Mouse (Mus musculus): ENCODE measurements around the gene Lrrc42.

Lrrc42 gene

GRCm38 (mm10) chr4:107247110-107247509 is 6.2 kb downstream of the Lrrc42 start:
- DNase-seq: no peak

GRCm38 (mm10) chr4:107246040-107246439 is 7.3 kb downstream of the Lrrc42 start:
- DNase-seq: no peak

GRCm38 (mm10) chr4:107245368-107245767 is 8.0 kb downstream of the Lrrc42 start:
- no peak for DNase-seq

GRCm38 (mm10) chr4:107243365-107244333 is 9.7 kb downstream of the Lrrc42 start:
- no peak for DNase-seq

GRCm38 (mm10) chr4:107240196-107240595 is 13.1 kb downstream of the Lrrc42 start:
- no peak for DNase-seq

GRCm38 (mm10) chr4:107238253-107238652 is 15.1 kb downstream of the Lrrc42 start:
- DNase-seq: no peak

- no peak for DNase-seq
These were observed 21.1 kb downstream of the Lrrc42 start for GRCm38 (mm10) chr4:107232219-107232618.

GRCm38 (mm10) chr4:107226313-107226712 is 27.0 kb downstream of the Lrrc42 start:
- no peak for DNase-seq

GRCm38 (mm10) chr4:107223225-107224204 is 29.8 kb downstream of the Lrrc42 start:
- DNase-seq: no peak

- no peak for DNase-seq
These were observed 31.8 kb downstream of the Lrrc42 start for GRCm38 (mm10) chr4:107221524-107221923.

- DNase-seq: no peak
These were observed 35.8 kb downstream of the Lrrc42 start for GRCm38 (mm10) chr4:107217574-107217973.

- DNase-seq: no peak
These were observed 39.9 kb downstream of the Lrrc42 start for GRCm38 (mm10) chr4:107213279-107214011.

- DNase-seq: no peak
These were observed 41.4 kb downstream of the Lrrc42 start for GRCm38 (mm10) chr4:107211936-107212335.

- no peak for DNase-seq
These were observed 41.9 kb downstream of the Lrrc42 start for GRCm38 (mm10) chr4:107211465-107211864.

GRCm38 (mm10) chr4:107210483-107211097 is 42.7 kb downstream of the Lrrc42 start:
- DNase-seq: no peak

GRCm38 (mm10) chr4:107208880-107209279 is 44.5 kb downstream of the Lrrc42 start, which contains the start of gene Ldlrad1:
Gene Ldlrad1, plus strand, starts transcription at chr4:107209180.
- DNase-seq: no peak

GRCm38 (mm10) chr4:107207016-107207415 is 46.3 kb downstream of the Lrrc42 start:
- no peak for DNase-seq

GRCm38 (mm10) chr4:107203001-107203400 is 50.3 kb downstream of the Lrrc42 start:
- peak; percentile 22 for DNase-seq

- peak; percentile 38 for DNase-seq
These were observed 51.6 kb downstream of the Lrrc42 start for GRCm38 (mm10) chr4:107201779-107202178.

GRCm38 (mm10) chr4:107198072-107198471 is 55.3 kb downstream of the Lrrc42 start:
- DNase-seq: no peak

GRCm38 (mm10) chr4:107196454-107196853 is 56.9 kb downstream of the Lrrc42 start:
- no peak for DNase-seq

GRCm38 (mm10) chr4:107193841-107194240 is 59.5 kb downstream of the Lrrc42 start:
- DNase-seq: no peak
